Mouse (Mus musculus) c-Kit-positive CD71-positive TER-119-positive erythroid progenitor cells, embryonic 14.5 days (primary cell): ENCODE measurements at regions not wholly inside any gene's neighbourhood (a gene's known extent, or its start where the extent isn't known, plus 50 kb on each side); places are given as distances from the start of the nearest gene placed in this dataset.
"Not testable (repeated sequence)": the region's sequence is repeated elsewhere in the genome, so short reads cannot be mapped to it uniquely, and the experiment has no call there.

Experiments used
- DNase-seq: peaks from one replicate; pipeline ENCODE4 v3.0.0-alpha.2; 2013; ENCODE audit warnings: low spot score

DNA sequence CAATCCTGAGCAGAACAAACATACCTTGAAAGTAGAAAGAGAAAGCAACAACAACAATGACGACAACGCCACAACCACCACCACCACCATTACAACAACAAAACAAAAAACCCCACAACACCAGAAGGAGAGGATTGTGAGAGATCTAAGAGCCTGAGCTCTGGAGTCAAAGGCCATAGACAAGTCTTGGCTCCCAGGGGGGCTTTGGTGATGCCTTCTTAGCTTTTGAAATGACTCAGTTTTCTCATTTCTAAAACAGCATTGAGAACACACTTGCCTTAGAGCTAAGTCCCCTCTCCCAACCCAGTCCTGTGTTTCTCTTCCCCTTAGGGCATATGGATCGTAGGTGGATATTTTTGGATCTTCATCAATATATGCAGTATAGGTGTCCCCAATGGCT, 112.2 kb downstream of the Kif20b start:
- no peak for DNase-seq

DNA sequence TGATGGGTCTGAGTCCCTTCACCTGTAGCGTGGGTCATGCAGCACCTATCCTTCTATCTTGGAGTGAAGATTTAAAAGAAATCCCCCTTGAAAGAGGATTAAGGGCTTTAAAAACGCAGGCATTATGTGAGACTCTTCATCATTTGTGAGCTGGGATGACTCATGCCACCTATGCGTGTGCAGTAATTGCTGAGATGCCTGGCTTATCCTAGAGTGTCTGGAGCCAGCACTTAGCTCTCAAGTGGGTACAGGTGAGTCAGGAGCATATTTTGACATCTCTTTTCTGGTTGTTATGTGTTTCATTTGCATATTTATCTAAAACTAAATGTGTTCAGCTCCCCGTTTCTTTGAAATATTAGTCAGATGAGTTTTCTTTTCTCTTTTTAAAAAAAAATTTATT, 123.4 kb downstream of the Kif20b start:
- no peak for DNase-seq

GRCm38 (mm10) chr19:35066352-35066935, 144.3 kb downstream of the Kif20b start:
- no peak for DNase-seq

- DNase-seq = no peak
Observed at GRCm38 (mm10) chr19:35081126-35081525, 159.0 kb downstream of the Kif20b start.

DNA sequence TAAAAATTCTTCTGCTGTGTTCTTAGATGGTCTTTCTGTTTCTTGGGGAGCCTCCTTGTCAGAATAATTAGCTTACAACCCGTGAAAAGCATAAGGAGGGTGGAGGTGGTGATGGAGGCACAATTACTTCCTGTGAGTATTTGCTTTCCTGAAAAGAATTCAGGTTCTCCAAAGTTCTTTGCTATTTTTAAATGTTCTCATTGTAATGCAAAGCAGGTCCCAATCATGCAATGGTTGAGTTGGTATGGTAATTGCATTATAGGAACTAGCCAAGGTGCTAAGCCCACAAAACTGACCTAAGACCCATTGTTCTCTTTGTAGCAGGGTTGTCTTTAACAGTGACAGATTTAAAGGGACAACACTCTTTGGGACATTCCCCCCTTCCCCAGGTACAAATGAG, 179.1 kb downstream of the Kif20b start:
- no peak for DNase-seq

DNA sequence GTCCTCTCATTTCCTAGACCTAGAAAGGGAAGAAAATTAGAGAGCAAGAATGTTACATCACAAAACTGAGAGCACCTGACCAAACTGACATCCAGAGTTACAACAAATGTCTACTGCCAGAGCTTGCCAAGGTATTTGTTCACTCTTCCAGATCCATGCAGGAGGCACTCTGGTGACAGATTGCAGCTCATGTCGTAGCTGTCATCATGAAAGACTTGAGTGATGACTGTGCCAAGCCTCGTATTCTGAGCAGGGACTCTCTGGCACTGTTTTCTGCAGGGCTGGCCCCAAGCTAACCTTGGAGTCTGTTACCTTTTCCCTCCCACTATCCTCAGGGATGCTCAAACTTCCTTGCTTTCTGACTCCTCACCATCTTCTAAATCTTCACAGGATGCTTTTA, 192.2 kb downstream of the Kif20b start:
- DNase-seq = no peak

- DNase-seq = peak; percentile 10
Observed at GRCm38 (mm10) chr19:35125278-35125677, 203.1 kb downstream of the Kif20b start.

DNA sequence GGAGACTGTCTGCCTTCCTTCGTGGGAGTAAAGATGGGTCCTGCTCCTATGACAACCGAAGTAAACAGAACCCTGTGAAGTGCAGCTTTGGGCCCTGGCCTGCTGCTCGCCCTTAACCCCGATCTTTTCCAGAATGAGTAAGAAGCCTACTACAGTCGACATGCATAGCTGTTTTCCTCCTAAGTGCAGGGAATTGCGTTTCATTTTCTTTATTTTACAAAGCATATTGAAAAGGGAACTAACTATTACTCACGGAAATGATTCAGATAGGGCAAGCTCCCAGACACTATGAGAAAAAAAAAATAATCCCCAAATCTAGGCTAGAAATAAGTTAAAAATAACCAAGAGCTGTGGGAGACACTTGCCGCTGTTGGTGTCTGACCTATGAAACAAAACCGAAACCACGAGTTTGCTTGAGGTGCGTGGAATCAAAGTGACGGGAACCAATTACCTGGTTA, 204.5 kb downstream of the Kif20b start:
- DNase-seq = no peak

DNA sequence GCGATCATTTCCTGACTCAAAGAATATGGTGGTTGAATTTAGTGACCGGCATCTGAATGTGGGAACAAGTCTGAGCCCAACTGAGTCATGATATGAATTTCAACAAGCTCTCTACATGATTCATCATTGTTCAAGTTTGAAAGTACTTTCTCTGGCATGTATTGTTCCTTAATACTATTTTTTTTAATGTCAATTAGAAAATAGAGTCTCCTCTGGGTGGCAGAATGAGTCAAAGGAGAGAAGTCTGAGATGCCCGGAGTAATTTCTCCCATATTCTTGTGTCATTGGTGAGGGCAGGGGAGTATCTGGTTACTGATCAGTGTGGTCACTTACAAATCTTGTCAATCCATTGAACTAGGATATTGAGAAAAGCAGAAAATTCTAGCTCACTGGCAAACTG, 205.9 kb downstream of the Kif20b start:
- no peak for DNase-seq

DNA sequence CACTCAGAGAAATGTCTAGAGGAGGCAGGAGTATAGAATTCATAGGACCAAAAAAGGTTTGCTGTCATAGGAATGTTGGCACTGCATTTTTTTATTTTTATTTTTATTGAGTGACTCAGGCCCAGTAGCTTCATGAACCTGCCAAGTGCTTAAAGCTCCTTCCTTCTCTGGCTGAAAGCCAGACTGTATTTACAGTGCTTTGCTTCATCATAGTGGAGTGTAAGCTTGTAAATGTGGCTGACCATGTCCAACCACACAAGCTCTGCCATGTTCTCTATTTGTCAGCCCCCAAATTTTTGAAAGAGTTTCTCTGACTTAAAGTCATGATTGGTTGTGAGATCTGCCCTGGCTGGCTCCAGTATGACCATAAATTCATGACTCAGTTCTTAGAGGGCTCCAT, 221.0 kb downstream of the Kif20b start:
- DNase-seq = no peak

GRCm38 (mm10) chr19:35143781-35144180, 221.6 kb downstream of the Kif20b start:
- DNase-seq = no peak

- not testable (repeated sequence) for DNase-seq
Observed at GRCm38 (mm10) chr19:35149476-35149875, 227.3 kb downstream of the Kif20b start.

- no peak for DNase-seq
Observed at GRCm38 (mm10) chr19:35150780-35151725, 228.9 kb downstream of the Kif20b start.

DNA sequence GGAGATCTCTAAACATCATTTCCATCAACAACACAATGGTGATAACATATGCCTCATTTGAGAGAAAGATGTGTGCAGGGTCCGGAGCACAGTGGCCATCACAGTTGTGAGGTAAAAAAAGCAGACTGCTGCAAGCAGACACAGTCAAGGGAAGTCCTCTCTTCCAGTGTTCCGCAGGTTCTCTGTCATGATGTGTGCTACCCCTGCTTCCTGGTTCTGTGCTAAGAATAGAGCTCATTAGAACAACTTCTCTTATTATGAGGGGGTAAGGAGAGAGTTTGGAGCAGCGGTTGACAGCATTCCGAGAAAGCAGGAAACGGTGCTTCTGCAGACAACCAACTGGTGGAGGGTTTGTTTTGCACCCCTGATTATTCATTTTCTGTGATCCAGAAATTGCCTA, 229.7 kb downstream of the Kif20b start:
- DNase-seq = no peak

DNA sequence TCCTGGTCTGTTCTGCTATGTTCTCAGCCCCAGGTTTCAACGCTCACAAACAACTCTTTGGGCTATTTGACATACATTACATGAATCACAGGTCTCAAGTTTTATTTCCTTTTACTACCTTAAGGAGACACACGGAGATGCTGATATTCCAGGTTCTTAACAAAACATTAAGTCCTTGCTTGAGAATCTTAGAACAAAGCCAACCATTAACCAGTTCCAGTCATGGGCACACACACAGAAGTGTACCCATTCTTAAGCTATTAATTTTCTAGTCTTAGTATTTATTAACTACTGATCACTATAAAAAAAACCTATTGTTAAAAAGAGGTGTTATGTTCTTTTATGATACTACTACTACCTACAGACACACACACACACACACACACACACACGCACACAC, 235.7 kb downstream of the Kif20b start:
- DNase-seq = no peak

- DNase-seq = no peak
Observed at GRCm38 (mm10) chr19:35164727-35165126, 242.6 kb downstream of the Kif20b start.

GRCm38 (mm10) chr19:35170554-35170953, 248.4 kb downstream of the Kif20b start:
- peak; percentile 45 for DNase-seq

GRCm38 (mm10) chr19:35180102-35180501, 257.9 kb downstream of the Kif20b start:
- no peak for DNase-seq

- no peak for DNase-seq
Observed at GRCm38 (mm10) chr19:35205557-35206239, 283.5 kb downstream of the Kif20b start.

- no peak for DNase-seq
Observed at GRCm38 (mm10) chr19:35244188-35244587, 322.0 kb downstream of the Kif20b start.

- DNase-seq = no peak
Observed at GRCm38 (mm10) chr19:35247531-35247930, 325.4 kb downstream of the Kif20b start.

- not testable (repeated sequence) for DNase-seq
Observed at GRCm38 (mm10) chr19:35258634-35259033, 336.5 kb downstream of the Kif20b start.

- DNase-seq = no peak
Observed at GRCm38 (mm10) chr19:35263101-35263500, 340.9 kb downstream of the Kif20b start.
